Mouse (Mus musculus) intestine, postnatal 0 days (tissue): ENCODE measurements around the gene Slc7a7. TPM values are rescaled to one million over a fixed set of nuclear protein-coding genes. Genes with fewer than 3 reads are reported as not detected.

Source experiments
- ATAC-seq: fragments of 200-750 bp; cut with Nextera tagmentation; 2 replicates; pipeline ENCODE4 v1.8.0; 2017; ENCODE audit warnings: mild to moderate bottlenecking, moderate TSS enrichment, moderate library complexity
- H3K27ac ChIP-seq: fragments of 300-500 bp; sonication (generic); 2 replicates; pipeline ENCODE4 v1.5.1; 2014; ENCODE audit warnings: mild to moderate bottlenecking, low read depth, low read length, moderate library complexity
- H3K27me3 ChIP-seq: fragments of 300-500 bp; sonication (generic); replicated peaks from 2 replicates; pipeline ENCODE4 v1.6.1; 2014; ENCODE audit warnings: low read length, mixed read lengths; ENCODE audit not compliant: control insufficient read depth, insufficient read depth
- H3K36me3 ChIP-seq: fragments of 300-500 bp; sonication (generic); 2 replicates; pipeline ENCODE4 v1.6.1; 2014; ENCODE audit warnings: mild to moderate bottlenecking, moderate library complexity; ENCODE audit not compliant: control insufficient read depth, insufficient read depth
- H3K4me1 ChIP-seq: fragments of 300-500 bp; sonication (generic); replicated peaks from 2 replicates; pipeline ENCODE4 v1.6.1; 2014; ENCODE audit warnings: antibody characterized with exemption, low read length, mixed read lengths; ENCODE audit not compliant: control insufficient read depth, insufficient read depth
- H3K4me2 ChIP-seq: fragments of 300-500 bp; sonication (generic); replicated peaks from 2 replicates; pipeline ENCODE4 v1.6.1; 2014; ENCODE audit warnings: low read depth, mild to moderate bottlenecking, moderate library complexity
- H3K4me3 ChIP-seq: fragments of 300-500 bp; sonication (generic); 2 replicates; pipeline ENCODE4 v1.5.1; 2014; ENCODE audit warnings: low read depth, low read length
- H3K9ac ChIP-seq: fragments of 300-500 bp; sonication (generic); 2 replicates; pipeline ENCODE4 v1.6.1; 2014; ENCODE audit warnings: mild to moderate bottlenecking, low read depth, low read length
- H3K9me3 ChIP-seq: fragments of 300-500 bp; sonication (generic); 2 replicates; pipeline ENCODE4 v1.6.1; 2016; ENCODE audit warnings: mixed run types; ENCODE audit not compliant: control insufficient read depth
- CTCF ChIP-seq: sonication (generic); IDR thresholded peaks from 2 replicates; pipeline ENCODE4 v1.5.1; 2016; ENCODE audit warnings: low read depth, mild to moderate bottlenecking, control low read depth, antibody characterized with exemption, moderate library complexity
- WGBS: fragments of 180-500 bp; shearing (Covaris S2); extraction: QIAGEN DNeasy Blood & Tissue Kit; methylation state at CpG from one replicate; pipeline ENCODE4 v1.1.7; 2014; 5-methylcytosine and 5-hydroxymethylcytosine counted together
- polyA plus RNA-seq: library from polyadenylated mRNA; unstranded; fragments of >200 nt; fragmentation: Nextera tagmentation; extraction: Ambion mirVana; gene quantifications from 2 replicates; pipeline ENCODE4 v1.2.1, GENCODE M21; 2015

The Slc7a7 gene
- polyA plus RNA-seq, 1 experiment from 2014 or later: 188 TPM

DNA sequence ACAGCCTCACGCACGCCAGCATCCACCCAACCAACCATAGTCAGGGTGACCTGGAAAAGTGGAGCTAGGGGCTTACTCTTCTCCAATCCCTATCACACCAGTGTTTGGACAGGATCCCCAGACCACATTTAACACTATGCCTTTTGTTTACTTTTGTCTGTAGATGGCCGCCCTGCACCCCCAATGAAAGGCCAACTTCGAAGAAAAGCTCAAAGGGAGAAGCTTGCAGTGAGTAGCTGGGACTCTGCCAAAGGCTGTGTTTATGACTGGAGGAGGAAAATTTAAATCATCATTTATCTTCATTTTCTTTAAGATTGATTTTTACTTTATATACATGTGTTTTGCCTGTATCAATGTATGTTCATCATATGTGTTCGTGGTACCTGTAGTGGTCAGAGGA is 10.8 kb upstream of the Slc7a7 start:
- 82% methylated on average over 5 of the region's 5 CpGs for WGBS

DNA sequence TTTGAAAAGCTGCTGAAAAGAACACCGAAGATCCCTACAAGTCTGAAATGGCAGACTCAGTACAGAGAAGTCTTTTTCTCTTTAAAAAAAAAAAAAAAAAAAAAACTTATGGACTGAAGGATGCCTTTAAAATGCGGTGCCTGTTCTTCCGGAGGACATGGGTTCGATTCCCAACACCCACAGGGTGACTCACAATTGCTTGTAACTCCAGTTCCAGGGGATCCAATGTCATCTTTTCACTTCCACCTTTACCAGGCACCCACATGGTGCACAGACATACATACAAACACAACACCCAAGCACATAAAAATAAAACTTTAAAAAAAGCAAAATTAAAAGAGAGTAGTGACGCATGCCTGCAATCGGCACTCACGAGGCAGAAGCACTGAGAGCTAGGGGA is 10.1 kb upstream of the Slc7a7 start:
- peaks cover 4% of the 10 kb centered on the region for H3K36me3 ChIP-seq
- H3K27ac ChIP-seq: no peak overlapping the region
- peak overlapping the region; percentile 75; the same call in 1 of the 2 replicates for H3K4me2 ChIP-seq
- no peaks in the 10 kb centered on the region for H3K9me3 ChIP-seq
- TF ChIP-seq CTCF: no peak
- H3K27me3 ChIP-seq: no peaks in the 10 kb centered on the region
- WGBS: 86% methylated on average over 7 of the region's 7 CpGs
- peak overlapping the region; percentile 99; the same call in 1 of the 2 replicates for H3K4me3 ChIP-seq
- no peak overlapping the region for H3K9ac ChIP-seq
- H3K4me1 ChIP-seq: peaks cover 5% of the 10 kb centered on the region; the same call in 1 of the 2 replicates
- ATAC-seq: no peak

More for the DNA sequence above, 10.8 kb upstream of the Slc7a7 start:
- ATAC-seq: no peak
- H3K4me2 ChIP-seq: no peak overlapping the region
- TF ChIP-seq CTCF: no peak
- peaks cover 4% of the 10 kb centered on the region for H3K36me3 ChIP-seq
- no peaks in the 10 kb centered on the region for H3K27me3 ChIP-seq
- no peak overlapping the region for H3K4me3 ChIP-seq
- H3K9me3 ChIP-seq: no peaks in the 10 kb centered on the region
- no peak overlapping the region for H3K9ac ChIP-seq
- no peak overlapping the region for H3K27ac ChIP-seq
- peaks cover 5% of the 10 kb centered on the region; the same call in 1 of the 2 replicates for H3K4me1 ChIP-seq

DNA sequence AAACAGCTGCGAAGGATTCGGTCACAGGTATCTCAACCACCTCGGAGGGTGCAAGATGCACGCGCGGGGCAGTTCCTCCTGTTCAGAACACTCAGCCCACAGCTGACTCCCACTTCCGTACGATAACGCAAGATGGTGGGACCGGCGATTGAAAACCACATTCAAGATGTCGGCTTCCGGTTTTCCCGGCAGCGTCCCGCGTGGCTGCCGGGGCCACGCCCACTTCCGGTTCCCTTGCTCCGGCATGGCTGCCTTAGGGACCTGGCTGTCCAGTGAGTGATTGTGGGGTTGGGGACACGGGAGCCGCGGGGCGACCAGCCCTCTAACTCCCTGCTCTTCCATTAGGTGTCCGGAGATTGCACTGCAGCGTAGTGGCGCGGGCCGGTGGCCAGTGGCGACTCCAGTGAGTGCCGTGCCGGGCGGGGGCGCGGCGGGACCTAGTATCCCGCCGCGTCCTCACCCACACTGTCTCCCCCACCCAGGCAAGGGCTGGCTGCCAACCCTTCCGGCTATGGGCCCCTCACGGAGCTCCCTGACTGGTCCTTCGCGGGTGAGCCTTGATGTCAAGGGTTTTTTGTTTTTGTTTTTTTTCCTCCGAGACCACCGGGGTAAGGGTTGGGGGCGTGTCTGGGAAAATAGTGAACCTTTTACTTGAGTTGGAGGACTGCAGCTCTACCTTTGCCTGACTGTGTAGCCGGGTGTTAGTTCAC is 9.3 kb upstream of the Slc7a7 start, which contains the start of gene Mrpl52:
Gene Mrpl52, plus strand, starts transcription at position 221 of the 710 bp plus-strand sequence.
- under 1% methylated on average over 48 of the region's 48 CpGs for WGBS
- no peak for TF ChIP-seq CTCF
- ATAC-seq: peak; percentile 71
- Histone ChIP-seq H3K4me2 (peak within 1 kb of the TSS; percentile 75), H3K4me3 (peak within 1 kb of the TSS; percentile 99), H3K36me3 (peaks cover 4% of the 10 kb centered on the region), H3K9me3 (no peaks in the 10 kb centered on the region), H3K4me1 (peaks cover 5% of the 10 kb centered on the region; the same call in 1 of the 2 replicates), H3K9ac (peak within 1 kb of the TSS; percentile 85), H3K27ac (peak within 1 kb of the TSS; percentile 65), H3K27me3 (no peaks in the 10 kb centered on the region)

DNA sequence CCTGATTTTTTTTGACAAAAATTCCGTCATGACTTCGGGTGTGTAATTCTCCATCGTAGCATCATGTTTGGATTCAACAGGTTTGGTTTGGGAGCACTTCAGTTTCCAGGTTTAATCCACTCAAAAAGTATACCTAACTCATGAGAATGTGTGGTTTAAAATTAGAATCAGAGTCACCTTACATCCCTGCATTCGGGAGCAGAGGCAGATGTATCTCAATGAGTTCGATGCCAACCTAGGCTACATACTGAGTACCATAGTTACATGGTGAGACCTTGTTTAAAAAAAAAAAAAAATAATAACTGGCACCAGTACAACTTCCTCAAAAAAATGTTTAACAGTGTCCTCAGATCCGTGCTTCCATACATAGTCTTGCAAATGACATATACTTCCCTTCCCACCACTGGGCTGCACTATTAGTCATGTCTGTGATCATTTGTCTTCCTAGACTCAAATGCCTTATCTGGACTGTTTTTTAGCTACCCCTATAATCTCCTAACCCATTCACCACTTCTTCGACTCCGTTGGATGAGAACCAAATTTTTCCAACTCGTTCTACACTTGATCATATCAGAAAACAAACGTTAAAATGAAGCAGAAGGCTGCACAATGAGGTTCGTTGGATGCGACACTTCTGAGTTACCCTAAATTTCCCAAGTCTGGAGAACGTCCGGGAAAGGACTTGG is 8.6 kb upstream of the Slc7a7 start:
- Histone ChIP-seq H3K9me3 (no peaks in the 10 kb centered on the region), H3K27me3 (no peaks in the 10 kb centered on the region), H3K4me1 (peaks cover 4% of the 10 kb centered on the region; the same call in 1 of the 2 replicates), H3K9ac (peak overlapping the region; percentile 85), H3K36me3 (peaks cover 4% of the 10 kb centered on the region), H3K27ac (peak overlapping the region; percentile 65), H3K4me2 (peak overlapping the region; percentile 75), H3K4me3 (peak overlapping the region; percentile 99)
- WGBS: 33% methylated on average over 14 of the region's 14 CpGs
- no peak for TF ChIP-seq CTCF
- ATAC-seq: no peak

DNA sequence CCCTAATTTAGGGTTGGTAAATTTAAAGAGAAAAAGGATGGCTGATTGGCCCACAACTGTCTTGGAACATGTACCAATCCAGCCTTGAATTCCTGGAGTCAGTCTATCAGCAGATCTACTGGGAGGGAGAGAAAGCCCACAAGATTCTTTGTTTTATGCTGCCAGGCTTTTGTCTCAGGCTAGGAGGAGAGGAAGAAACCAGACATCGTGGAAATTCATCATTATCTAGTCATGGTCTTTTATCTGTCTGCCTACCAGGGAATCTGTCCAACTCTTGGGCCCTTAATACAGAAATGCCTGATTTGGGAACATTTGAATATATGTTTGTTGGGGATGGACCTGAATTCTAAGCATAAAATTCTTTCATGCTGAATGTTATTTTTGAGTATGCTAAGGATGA is 8.0 kb upstream of the Slc7a7 start:
- H3K36me3 ChIP-seq: peaks cover 4% of the 10 kb centered on the region
- 81% methylated on average over 1 of the region's 1 CpGs for WGBS
- H3K4me2 ChIP-seq: no peak overlapping the region
- TF ChIP-seq CTCF: no peak
- no peaks in the 10 kb centered on the region for H3K4me1 ChIP-seq
- H3K4me3 ChIP-seq: no peak overlapping the region
- no peak for ATAC-seq
- no peak overlapping the region for H3K9ac ChIP-seq
- no peak overlapping the region for H3K27ac ChIP-seq
- no peaks in the 10 kb centered on the region for H3K27me3 ChIP-seq
- H3K9me3 ChIP-seq: no peaks in the 10 kb centered on the region

DNA sequence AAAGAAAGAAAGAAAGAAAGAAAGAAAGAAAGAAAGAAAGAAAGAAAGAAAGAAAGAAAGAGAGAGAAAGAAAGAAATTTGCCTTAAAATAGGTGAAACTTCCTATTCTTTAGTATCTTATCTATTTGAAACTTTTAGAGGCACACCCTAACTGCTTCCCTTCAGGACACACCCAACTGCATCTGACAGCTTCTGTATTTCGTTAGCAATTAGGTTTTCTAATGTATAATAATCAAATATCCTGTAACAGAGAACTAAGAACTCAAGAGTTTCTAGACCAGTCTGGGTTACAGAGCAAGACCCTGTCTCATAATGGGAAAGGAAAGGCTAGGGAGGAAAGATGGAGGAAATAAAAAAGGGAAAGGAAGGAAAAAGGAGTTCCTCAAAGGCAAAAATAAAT is 7.1 kb upstream of the Slc7a7 start:
- no peak for TF ChIP-seq CTCF
- Histone ChIP-seq H3K4me1 (no peaks in the 10 kb centered on the region), H3K27ac (no peak overlapping the region), H3K27me3 (no peaks in the 10 kb centered on the region), H3K4me2 (no peak overlapping the region), H3K9me3 (no peaks in the 10 kb centered on the region), H3K36me3 (peaks cover 4% of the 10 kb centered on the region), H3K9ac (no peak overlapping the region), H3K4me3 (no peak overlapping the region)
- no peak for ATAC-seq
- WGBS: 53% methylated on average over 1 of the region's 1 CpGs
